Mouse (Mus musculus): ENCODE data around the gene Gm5737. TPM values are rescaled to one million over a fixed set of nuclear protein-coding genes. Genes with fewer than 3 reads are reported as not detected.

The Gm5737 gene
- not detected for total RNA-seq (2023)

GRCm38 (mm10) chr7:120811834-120812415 lies at the start of gene Gm5737:
Gene Gm5737, plus strand, starts transcription at chr7:120812365.

GRCm38 (mm10) chr7:120842345-120843036 lies 30.3 kb downstream of the Gm5737 start, which contains the start of gene Eef2k:
Gene Eef2k, plus strand, starts transcription at chr7:120842831.

Other genes starting within 250 kb of the Gm5737 start
- gene Uqcrc2, start 177.2 kb upstream of the Gm5737 start, total RNA-seq (2023) = 10 to 100 TPM; 72.4 to 79.2 TPM
- gene Pdzd9, start 142.0 kb upstream of the Gm5737 start, total RNA-seq (2023) = not detected
- 10 to 100 TPM; 12.4 to 13.1 TPM for gene Mosmo, start 134.7 kb upstream of the Gm5737 start, total RNA-seq (2023)
- not detected for gene Vwa3a, start 73.0 kb upstream of the Gm5737 start, total RNA-seq (2023)
- gene Eef2k, start 30.5 kb downstream of the Gm5737 start, total RNA-seq (2023) = 10 to 100 TPM; 30.1 to 33.0 TPM
- gene Polr3e, start 105.4 kb downstream of the Gm5737 start, total RNA-seq (2023) = 10 to 100 TPM; 16.3 to 16.5 TPM
- 1 to 10 TPM; 3.4 to 3.6 TPM for gene Cdr2, start 169.9 kb downstream of the Gm5737 start, total RNA-seq (2023)
- not detected for gene Mfsd13b, start 170.1 kb downstream of the Gm5737 start, total RNA-seq (2023)
- 10 to 100 TPM; 35.6 to 36.7 TPM for gene Mettl9, start 222.1 kb downstream of the Gm5737 start, total RNA-seq (2023)

Data from monocyte, adult 59 days (primary cell).